Mouse (Mus musculus) brain, adult 2 months (tissue): ENCODE data around the gene Galnt9.

Source experiments
- DNase-seq: peaks from one replicate; pipeline ENCODE4 v3.0.0; 2011; ENCODE audit warnings: low read depth, low spot score

The Galnt9 gene

DNA sequence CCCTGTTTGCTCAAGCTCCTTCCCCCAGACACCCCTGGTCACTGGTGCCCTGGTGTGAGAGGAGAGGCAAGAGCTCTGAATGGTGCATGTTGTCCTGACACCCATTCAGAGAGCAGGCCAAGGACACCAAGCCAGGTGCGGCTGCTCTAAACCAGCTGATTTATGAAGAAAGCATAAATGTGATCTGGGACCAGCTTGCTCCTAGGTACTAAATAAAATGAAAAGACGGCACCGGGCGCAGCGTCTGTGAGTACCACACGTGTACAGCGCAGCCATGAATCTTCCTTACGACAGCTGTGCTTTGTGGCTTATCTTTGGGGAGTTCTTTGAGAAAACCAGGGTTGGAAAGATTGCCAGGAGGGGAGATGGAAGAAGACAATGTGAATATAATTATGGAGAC, 8.2 kb upstream of the Galnt9 start:
- DNase-seq, result no peak

DNA sequence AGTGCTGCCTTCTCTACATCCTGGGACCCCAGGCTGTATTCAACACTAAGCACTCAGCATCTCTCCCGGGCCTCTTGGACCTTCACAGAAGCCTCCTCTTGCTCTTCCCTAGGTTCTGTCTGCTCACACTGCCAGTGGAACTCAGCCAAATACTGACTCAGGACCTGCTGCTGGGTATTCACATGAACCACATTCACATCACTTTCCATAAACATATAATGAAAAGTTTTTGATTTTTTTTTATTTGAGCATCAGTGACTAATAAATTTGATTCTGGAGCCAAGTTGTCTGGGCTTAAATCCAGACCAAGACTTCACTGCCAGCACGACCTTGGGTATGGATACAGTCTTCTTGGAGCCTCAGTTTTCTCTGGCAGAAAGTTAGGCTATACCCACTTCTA, 3.2 kb upstream of the Galnt9 start:
- peak; percentile 61 for DNase-seq

DNA sequence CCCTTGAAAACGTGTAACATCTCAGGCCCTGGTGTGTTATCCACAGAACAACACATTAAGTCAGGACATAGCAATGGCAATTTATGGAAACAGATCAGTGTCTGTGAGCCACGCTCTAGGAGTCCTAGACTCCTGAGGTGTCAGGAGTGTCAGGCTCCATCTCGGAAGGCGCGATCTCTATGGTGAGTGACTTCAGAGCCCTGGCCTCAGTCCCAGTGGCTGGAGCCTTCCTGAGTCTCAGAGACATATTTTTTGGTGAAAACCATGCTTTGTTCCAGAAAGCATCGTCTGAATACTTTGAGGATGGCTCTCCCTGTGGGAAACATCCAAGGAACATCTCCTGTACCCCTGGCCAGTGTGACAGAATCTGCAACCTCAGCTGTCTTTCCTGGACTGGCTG, 2.7 kb upstream of the Galnt9 start:
- DNase-seq, result no peak

DNA sequence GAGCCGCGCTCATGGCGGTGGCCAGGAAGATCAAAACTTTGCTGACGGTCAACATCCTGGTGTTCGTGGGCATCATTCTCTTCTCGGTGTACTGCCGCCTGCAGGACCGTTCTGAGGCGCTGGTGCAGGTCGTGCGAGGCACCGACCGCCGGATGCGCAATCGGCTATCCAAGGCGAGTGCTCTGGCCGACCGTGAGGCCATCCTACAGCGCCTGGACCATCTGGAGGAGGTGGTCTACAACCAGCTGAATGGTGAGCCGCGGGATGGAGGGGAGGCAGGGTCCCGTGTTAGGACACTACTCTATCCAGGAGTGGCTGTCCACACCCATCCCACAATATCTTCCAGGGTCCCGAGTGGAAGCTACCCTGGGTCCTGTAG, 525 bp downstream of the Galnt9 start:
- peak; percentile 68 for DNase-seq

DNA sequence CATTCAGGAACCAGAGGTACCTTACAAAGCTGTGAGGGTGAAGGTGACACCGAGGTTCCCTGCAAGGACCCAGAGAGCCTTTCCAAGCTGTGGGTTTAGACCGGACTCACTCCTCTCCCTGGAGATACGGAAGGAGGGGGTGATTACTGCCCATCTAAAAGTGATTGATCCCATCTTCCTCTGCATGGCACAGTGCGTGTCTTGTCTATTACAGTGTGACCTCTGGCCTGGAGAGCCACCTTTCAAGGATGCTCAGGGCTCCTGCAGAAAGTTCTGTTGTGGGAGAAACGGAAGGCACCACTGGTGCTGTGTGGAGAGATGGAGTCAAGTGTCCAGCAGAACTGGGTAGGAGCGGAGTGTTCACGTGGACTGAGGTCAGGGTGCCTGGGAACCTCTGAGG, 1.2 kb downstream of the Galnt9 start:
- DNase-seq, result no peak

DNA sequence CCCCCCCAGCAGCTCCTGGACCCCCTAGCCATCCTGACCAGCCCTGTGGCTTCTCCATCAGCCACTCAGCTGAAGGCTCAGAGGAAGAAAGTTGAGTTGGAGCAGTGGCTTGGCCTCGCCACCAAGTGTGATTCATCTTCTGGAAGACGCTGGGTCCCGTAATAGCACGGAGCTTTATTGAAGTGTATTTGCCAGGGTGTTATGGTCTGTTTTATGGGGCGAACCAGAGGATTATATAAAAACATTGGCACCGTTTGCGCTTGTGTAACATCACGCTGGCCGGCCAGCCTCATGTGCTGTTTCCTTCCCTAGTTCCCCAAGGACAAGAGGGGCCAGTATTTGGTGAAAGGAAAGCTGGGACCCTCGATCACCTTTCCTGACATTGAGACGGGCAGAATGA, 2.0 kb downstream of the Galnt9 start:
- peak; percentile 80 for DNase-seq

DNA sequence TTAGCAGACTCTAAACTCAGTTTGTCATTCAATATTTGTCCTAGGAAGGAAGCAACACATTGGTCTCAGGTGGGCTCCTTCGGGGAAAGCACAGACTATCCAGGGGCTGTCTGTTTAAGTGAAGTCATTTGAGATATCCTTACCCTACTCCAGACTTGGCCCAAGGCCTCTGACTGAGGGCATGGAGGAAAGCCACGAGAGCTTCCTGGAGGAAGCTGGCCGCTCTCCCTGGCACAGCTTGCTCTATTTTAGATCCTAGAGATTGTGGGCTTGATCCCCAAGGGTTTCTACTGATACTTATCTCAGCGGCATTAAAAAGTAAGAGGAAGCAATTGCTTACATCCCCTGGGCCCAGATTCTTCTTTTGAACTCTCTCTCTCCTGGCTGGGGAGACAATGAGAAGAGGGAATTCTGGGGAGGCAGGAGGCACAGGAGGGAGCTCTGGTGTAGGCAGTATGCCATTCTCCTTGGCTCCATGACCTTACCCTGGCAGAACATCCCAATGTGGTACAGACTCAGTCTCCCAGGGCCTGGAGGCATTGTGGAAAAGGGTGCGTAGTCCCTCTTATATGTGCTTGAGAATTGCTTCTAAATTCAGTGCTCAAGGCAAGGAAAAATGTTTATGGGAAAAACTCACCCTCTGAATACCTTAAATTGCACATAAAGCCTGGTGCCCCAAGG, 2.7 kb downstream of the Galnt9 start:
- peak; percentile 91 for DNase-seq

DNA sequence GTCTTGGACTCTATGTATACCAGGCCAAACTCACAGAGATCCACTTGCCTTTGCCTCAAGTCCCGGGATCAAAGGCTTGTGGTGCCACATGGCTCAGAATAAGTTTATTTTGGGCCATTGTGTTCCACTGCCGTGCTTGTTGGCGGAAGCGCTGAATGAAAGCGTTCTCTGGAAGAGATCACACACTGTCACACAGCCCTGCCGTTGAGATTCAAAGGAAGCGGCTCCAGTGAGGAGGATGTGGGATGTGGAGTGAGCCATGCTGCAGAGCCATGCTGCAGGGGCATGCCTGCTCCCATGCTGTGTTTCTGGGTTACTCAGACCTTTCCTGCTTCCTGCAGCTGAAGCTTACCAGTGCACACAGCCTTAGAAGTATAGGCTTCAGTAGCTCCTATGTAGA, 4.3 kb downstream of the Galnt9 start:
- DNase-seq, result peak; percentile 64

DNA sequence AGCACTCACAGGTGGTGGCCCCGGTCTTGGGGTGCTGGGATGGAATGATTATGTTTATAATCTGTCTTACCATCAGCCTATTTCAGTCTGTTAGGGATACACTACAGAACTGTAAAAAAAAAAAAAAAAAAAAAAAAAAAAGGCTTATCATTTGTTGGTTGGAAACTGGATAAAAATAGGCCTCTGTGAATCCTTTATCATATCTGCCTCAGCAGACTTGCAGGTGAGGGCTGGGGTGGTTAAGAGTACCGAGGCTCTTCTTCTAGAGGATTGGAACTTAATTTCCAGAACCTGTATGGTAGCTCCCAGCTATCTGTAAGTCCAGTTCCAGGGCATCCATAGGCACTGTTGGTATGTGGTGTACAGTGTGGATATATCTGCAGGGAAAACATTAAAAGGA, 6.0 kb downstream of the Galnt9 start:
- DNase-seq, result no peak

DNA sequence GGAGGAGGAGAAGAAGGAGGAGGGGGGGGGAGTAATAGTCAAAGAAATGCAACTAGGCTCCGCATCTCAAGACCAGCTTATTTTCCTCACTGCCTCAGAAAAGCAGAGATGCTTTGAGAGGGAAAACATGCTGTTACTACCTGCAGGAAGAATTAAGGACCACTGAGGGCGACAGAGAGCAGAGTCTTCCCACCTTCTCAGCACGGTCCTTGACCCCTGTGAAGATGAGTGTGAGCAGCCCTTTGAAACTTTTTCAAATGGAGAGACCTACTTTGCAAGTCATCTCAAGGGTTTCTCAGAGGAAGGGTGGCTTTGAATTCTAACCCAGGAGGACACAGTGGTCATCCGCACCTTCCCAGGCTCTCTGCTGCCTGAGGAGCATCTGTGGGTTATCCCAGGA, 6.7 kb downstream of the Galnt9 start:
- DNase-seq, result no peak

DNA sequence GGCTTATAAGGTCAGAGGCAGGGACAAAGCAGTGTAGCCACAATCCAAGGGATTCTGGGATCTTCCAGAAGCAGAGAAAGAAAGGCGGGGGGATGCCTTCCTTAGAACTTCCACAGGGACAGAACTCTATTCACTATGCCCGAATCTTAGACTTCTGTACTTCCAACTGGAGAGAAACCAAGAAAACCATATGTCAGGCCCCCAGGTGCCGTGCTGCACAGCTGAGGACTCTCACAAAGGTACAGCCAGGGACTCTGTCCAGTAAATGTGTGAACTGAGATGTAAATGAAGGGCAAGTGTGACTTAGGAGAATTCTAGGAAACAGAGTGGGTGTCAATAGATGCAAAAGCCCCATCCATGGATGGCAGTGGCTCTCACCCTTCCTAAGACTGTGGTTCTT, 7.8 kb downstream of the Galnt9 start:
- peak; percentile 85 for DNase-seq

DNA sequence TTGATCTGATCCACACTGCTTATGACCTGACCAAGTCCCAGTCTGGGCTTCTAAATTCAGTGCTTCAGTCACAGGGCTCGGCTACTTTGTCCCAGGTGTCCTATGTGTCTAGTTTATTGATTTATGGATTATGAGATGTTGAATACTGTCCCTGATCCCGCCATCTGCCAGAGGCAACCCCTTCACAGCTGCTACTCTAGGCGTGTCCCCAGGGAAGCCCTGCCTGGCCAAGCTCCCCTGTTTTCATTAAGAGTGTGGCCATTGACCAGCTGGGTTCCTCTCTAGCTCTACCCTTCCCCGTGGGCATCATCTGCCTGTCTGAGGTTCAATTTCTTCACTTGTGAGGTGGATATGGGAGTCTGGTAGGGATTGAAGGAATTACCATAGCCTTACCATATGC, 9.2 kb downstream of the Galnt9 start:
- DNase-seq, result no peak

DNA sequence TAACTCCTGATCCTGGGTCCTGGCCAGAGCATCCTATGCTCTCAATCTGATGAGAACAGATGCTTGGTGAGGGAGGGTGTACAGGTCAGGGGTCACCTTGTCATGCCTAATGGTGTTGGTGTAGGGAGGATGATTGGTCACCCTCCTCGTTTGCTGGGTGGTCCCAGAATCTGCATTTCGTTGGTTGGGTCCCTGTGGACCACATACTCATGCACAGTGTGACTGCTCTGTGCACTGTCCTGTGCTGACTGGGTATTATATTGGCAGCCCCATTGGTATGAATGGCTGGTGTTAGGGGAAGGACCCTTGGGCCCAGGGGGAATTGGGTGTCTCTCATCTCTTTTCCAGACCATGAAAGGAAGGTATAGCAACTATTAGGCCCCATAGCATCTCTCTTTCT, 11.0 kb downstream of the Galnt9 start:
- no peak for DNase-seq

DNA sequence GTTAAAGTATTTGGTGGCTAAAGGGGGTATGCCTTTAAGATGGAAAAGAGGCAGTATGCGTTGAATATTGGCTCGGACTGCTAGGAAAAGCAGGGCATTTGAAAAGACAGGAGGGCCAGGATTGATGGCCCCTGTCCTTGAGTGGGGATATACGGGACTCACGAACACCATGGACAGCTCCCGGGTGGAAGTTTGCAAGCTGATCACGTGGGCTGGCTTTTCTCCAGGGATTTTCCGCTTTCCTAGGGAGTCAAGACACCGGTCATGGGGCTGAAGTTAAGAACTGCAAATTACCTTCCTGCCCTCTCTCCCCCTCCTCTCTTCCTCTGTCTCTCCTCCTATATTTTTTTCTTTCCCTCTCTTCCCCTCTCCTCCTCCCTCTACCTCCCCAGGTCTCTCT, 14.2 kb downstream of the Galnt9 start:
- peak; percentile 61 for DNase-seq

DNA sequence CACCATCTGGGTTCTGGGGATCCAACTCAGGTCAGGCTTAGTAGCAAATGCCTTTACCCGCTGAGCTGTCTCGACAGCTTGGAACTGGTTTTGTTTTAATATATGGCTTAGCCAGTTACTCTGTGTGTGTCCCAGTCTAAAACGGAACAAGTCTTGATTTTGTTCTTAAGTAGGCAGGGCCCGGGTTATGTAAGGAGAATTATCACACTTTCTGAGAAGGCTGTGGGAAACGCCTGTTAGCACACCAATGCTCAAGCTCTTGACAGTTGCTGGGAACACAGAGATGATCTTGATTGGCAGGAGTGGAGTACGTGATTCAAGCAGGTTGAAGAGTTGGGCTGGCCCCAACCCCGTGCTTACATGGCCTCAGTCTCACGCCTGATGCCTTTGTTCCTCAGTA, 15.5 kb downstream of the Galnt9 start:
- peak; percentile 58 for DNase-seq

DNA sequence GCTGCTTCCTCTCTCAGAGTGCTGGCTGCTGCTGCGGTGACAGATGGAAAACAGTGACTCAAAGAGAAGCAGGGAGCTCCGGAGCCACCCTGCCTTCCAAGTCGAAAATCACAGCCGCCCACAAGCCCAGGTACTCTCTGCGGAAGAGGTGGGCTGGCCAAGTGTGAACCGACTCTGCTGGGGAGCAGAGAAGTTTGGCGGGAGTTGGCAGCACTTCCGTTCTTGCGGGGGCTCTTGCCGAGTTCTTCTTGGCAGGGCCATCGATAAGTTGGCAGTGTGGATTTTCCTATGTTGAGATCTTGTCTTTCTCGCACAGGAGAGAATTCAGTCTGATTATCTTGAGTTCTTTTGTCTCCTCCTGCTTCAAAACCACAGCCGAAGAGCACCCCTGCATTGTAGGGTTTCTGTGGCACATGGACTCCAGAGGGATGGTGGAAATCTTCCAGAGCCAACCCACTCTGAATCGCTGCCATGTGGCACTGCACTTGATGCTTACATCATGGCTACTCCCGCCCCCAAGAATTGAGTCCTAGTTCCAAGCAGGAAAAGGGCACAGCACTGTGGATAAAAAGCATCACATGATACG, 18.7 kb downstream of the Galnt9 start:
- DNase-seq, result peak; percentile 98

DNA sequence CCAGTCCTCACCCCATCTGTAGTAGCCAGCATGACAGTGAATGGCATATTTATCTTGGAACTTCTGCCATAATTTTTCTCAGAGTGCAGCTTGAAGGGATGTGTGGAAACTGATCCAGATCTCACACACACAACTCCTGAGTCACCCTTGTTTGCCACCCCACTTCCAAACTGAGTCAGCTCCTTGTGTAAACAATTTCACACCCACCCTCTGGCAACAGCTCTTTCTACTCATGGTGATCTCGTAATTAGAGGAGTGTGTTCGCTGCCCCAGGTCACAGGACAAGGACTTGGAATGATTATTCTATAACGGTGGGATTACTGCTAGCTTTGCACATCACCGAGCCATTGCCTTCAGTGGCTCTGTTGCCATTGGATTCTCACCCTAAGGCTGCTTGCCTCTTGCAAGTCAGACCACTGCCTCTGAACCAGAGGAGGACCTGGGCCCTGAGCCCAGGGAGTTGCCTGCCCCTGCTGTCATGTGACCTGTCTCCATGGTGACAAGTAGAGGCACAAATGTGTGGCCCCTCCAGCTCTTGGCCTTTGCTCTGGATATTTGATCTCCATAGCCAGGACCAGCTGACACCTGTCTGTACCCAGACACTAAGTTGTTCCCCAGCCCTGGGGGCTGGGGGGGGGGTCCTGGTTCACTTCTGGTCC, 21.0 kb downstream of the Galnt9 start:
- DNase-seq, result peak; percentile 81

DNA sequence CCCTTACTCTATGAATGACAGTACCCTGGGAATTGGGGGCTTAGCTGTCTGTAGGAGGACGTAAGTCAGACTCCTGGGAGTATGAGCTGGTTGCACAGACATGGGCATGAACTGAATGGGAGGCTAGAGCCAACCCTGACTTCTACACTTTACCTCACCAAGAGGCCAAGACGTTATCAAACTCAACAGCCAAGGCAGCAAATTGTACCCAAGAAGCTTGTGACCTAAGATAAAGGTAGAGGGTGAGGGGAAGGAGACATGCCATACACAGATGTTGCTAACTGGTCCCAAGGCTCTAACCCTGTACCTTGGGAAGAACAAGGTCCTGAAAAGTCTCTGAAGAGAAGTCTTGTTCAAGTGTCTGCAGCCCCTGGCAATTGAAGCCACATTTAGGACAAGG, 23.4 kb downstream of the Galnt9 start:
- DNase-seq, result no peak

DNA sequence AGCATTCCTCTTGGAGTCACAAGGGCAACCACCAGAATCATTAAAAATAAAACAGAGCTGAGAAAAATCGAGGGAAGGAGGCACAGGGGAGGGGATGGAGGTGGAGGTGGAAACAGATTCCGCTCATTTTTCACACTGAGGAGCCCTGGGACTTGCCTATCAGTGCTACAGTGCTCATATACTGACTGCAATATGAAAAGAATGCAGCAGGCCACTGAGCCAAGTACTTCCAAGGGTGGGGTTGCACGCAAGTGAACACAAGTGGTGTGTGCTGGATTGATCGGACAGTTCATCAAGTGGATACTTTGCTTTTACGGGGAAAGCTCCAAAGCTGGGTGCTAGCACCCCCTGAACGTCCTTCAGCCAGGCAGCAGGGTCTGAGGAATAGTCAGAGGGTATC, 30.7 kb downstream of the Galnt9 start:
- DNase-seq, result no peak

DNA sequence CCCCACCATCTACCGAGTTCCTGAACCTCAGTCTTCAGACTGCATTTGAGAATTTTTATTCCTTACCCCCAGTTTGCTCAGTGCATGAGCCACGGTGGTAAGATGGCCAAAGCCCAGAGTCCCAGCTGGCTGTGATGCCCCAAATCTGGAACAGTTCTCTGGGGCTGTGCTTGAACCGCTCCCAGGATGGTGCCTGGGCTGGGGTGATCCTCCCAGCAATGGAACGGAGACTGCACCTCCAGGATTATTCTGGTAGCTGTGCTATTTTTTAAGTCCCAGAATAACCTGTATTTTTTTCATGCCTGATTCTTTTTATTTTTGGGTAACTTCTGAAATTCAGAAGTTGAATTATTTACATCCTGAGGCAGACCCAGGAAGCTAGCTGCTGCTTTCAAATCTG, 35.1 kb downstream of the Galnt9 start:
- DNase-seq, result peak; percentile 38

DNA sequence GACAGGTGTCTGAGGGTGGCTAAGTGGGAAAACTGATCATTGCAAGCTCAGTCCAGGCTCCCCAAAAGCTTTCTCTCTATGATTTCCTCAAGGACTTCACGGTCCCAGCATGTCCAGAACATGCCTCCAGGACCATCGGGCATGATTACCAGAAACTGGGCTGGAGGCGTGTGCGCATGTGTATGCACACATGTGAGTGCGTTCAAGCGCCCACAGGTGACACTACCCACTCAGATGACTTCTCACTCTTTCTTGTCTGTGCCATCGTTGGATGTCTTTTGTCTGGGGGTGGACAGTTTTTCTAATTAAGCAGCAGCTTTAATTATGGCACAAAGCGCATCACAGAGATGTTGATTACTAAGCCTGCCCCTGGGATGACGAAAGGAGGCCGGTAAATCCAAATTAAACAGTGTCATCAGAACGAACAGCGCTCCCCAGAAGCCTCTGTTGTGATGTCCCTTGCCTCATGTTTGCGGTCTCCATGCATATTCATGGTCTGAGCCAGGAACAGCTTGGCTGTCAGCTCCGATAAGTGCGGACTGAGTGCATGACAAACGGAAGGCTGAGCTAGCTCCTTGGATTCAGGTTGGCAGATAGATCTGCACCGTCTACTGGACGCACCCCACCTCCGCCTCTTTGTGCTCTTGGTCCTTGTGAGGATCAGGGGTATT, 36.5 kb downstream of the Galnt9 start:
- peak; percentile 71 for DNase-seq

DNA sequence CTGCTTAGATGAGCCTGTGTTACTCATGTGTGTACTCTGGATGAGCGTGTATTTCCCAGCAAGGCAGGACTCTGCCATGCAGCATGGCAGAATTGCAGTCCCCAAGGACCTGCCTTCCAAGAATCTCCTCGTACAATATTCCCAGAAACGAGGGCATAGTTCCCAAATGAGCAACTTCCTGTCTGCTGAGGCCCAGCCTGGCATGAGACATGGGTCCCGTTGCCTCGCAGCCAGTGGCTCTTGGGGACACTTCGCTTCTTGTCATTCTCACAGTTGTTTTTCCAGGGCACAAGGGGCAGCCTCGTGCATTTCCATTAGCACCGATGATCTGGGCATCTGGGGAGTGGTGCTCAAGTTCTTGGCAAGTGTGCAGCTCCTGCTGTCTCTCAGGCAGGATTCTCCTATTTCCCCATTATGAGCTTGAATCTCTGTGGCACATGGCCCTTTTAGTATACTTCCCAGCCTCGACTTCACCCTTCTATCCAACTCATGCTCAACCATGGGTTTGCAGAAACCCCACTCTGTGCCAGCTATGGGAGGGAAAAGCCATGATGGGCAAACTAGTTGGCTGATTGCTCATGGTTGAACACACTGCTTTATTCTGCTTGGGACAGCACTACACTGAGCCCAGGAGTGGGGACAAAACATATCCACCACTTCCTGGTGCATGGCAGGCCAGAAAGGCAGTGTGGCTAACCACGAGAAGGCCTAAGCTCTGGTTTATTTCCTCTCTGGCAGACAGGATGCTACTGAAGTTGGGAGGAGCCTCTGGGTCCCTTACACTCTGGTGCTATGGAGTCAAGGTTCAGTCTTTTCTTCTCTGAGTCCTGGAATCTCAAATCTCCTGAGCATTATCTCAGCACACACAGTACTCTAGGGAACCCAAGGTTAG, 38.7 kb downstream of the Galnt9 start:
- peak; percentile 64 for DNase-seq
